Mouse (Mus musculus): ENCODE data around the gene Zfp97.
"Not testable (repeated sequence)": the region's sequence is repeated elsewhere in the genome, so short reads cannot be mapped to it uniquely, and the experiment has no call there.

Gene Zfp97

DNA sequence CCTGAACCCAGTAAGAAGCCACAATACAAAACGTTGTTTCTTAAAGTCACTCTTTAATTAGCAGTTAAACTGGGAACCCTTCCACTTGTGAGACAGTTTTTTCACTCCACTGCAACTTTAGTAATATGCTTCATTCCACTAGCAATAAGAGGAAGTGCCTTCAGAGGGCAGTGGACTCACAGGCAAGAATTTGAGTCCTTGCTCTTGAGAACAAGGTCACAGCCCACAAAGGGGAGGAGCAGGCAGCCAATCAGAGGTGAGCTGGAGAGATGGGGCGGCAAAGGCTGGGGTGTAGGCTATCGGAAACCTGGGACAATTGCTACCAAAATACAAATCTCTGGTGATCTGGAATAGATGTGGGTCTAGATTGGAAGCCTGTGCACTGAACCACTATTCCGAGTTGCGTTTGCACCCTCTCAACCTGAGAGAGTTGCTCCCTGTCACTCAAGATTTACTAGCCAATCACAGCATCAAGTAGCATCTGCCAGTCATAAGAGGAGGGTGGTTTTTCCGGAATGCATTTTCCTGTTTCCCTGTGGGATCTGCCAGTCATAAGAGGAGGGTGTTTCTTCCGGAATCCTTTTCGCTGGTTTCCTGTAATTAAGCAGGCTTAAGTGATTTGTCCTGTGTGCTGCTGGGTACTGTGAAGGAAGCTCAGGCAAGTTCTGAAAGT is at the start of gene Zfp97:
TSS of gene Zfp97 (plus strand) at position 586 of the 673 bp plus-strand sequence.
- DNase-seq (ENCODE audit: extremely low spot score, low spot score), result not testable (repeated sequence)

DNA sequence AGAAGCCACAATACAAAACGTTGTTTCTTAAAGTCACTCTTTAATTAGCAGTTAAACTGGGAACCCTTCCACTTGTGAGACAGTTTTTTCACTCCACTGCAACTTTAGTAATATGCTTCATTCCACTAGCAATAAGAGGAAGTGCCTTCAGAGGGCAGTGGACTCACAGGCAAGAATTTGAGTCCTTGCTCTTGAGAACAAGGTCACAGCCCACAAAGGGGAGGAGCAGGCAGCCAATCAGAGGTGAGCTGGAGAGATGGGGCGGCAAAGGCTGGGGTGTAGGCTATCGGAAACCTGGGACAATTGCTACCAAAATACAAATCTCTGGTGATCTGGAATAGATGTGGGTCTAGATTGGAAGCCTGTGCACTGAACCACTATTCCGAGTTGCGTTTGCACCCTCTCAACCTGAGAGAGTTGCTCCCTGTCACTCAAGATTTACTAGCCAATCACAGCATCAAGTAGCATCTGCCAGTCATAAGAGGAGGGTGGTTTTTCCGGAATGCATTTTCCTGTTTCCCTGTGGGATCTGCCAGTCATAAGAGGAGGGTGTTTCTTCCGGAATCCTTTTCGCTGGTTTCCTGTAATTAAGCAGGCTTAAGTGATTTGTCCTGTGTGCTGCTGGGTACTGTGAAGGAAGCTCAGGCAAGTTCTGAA is 57.7 kb downstream of the Zfp97 start:
- not testable (repeated sequence) for DNase-seq (ENCODE audit: extremely low spot score, low spot score)

DNA sequence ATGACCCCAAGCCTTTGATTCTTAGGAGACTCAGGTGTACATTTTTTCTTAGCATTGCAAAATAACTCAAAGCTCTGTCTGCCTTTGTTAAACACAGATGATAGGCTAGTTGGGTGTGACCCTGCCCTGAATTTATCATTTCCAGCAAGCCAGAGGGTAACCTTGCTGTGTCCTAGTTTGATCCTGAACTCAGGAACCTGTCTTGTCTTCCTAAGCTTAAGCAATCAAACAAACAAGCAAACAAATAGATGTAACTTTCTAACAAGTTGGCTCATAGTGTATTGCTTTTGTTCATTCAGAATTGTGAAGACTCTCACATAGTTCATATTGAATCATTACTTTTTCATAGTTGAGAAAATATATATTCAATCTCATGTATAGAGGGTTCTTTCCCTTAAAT is 73.5 kb downstream of the Zfp97 start:
- not testable (repeated sequence) for DNase-seq (ENCODE audit: extremely low spot score, low spot score)

DNA sequence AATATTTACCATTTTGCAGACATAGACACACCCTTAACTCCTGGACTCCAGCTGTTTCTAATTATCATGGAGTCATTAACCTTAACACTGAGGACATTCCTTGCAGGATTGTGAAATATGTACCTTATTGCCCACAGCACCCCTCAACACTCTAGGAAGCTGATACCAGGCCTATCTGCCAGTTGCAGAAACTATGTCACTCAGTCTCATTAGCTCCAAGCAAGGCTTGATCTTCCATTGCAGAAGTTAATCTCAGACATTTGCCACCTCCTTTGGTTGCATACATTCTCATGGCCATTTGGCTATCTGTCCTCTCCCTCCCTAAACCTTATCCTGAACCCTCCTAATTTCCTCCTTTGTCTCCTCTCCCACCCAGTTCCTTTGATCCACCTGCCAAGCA is 74.0 kb downstream of the Zfp97 start:
- DNase-seq (ENCODE audit: extremely low spot score, low spot score), result no peak

DNA sequence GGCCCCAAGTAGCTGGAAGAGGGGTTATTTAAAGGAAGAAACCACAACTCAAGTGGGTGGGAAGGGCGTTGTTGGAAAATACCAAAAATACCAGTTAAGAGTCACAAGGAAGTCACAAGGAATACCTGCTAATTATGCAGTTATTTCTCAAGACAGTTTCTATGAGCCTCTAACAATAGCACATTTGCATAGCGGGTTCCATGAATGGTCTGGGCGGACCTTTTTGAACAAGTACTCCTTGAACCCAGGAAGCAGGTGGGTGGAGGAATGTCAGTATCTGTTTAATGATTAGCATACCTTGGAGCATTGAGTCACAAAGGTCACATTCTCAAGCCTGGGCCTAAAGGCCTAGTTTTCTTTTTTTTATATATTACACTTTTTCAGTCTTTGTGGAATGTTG is 74.9 kb downstream of the Zfp97 start:
- not testable (repeated sequence) for DNase-seq (ENCODE audit: extremely low spot score, low spot score)
